Mouse (Mus musculus) ES-Bruce4 (cell line): ENCODE data around the gene Flcn.

Experiments
- CTCF ChIP-seq: IDR thresholded peaks from one replicate; pipeline ENCODE4 v1.8.1; 2011; ENCODE audit warnings: low read depth, low read length
- POLR2A ChIP-seq: IDR thresholded peaks from one replicate; pipeline ENCODE4 v1.8.1; 2011; ENCODE audit warnings: low read length; ENCODE audit not compliant: insufficient read depth

- TF ChIP-seq CTCF (no peak), POLR2A (no peak)
Observed at GRCm38 (mm10) chr11:59756351-59756750, 53.5 kb downstream of the Flcn start.
